Mouse (Mus musculus): Measurements from ENCODE around the gene Gapvd1.

GRCm38 (mm10) chr2:34770951-34771350 lies 15.9 kb upstream of the Gapvd1 start:
- TF ChIP-seq CTCF (IDR thresholded peaks at IDR 0.05; ENCODE audit: control insufficient read depth, insufficient read depth, insufficient replicate concordance, low read depth, low read length) (no peak), POLR2A (IDR thresholded peaks at IDR 0.05; ENCODE audit: control insufficient read depth, low read depth, low read length) (no peak)
